Mouse (Mus musculus): ENCODE results near the gene Olfr223.
"Not testable (repeated sequence)": the region's sequence is repeated elsewhere in the genome, so short reads cannot be mapped to it uniquely, and the experiment has no call there.

The Olfr223 gene

GRCm38 (mm10) chr11:59593189-59593588 is at the start of gene Olfr223:
Gene Olfr223, minus strand, starts transcription at chr11:59593289.
- no peak for DNase-seq (ENCODE audit: low spot score)

- DNase-seq (ENCODE audit: low spot score), result no peak
Measured at GRCm38 (mm10) chr11:59642420-59642819, 49.3 kb upstream of the Olfr223 start.

GRCm38 (mm10) chr11:59641227-59641626 is 48.1 kb upstream of the Olfr223 start:
- DNase-seq (ENCODE audit: low spot score), result no peak

- no peak for DNase-seq (ENCODE audit: low spot score)
Measured at GRCm38 (mm10) chr11:59639957-59640643, 47.0 kb upstream of the Olfr223 start.

GRCm38 (mm10) chr11:59636695-59637414 is 43.8 kb upstream of the Olfr223 start:
- DNase-seq (ENCODE audit: low spot score), result no peak

- DNase-seq (ENCODE audit: low spot score), result peak; percentile 31
Measured at GRCm38 (mm10) chr11:59635821-59636694, 43.0 kb upstream of the Olfr223 start.

GRCm38 (mm10) chr11:59635251-59635795 is 42.2 kb upstream of the Olfr223 start:
- DNase-seq (ENCODE audit: low spot score), result no peak

GRCm38 (mm10) chr11:59634001-59634660 is 41.0 kb upstream of the Olfr223 start:
- no peak for DNase-seq (ENCODE audit: low spot score)

GRCm38 (mm10) chr11:59633037-59633436 is 39.9 kb upstream of the Olfr223 start:
- DNase-seq (ENCODE audit: low spot score), result peak; percentile 25

GRCm38 (mm10) chr11:59631980-59632379 is 38.9 kb upstream of the Olfr223 start:
- DNase-seq (ENCODE audit: low spot score), result no peak

- no peak for DNase-seq (ENCODE audit: low spot score)
Measured at GRCm38 (mm10) chr11:59629871-59630270, 36.8 kb upstream of the Olfr223 start.

- DNase-seq (ENCODE audit: low spot score), result no peak
Measured at GRCm38 (mm10) chr11:59628177-59628576, 35.1 kb upstream of the Olfr223 start.

GRCm38 (mm10) chr11:59626192-59626591 is 33.1 kb upstream of the Olfr223 start:
- DNase-seq (ENCODE audit: low spot score), result no peak

GRCm38 (mm10) chr11:59624017-59624630 is 31.0 kb upstream of the Olfr223 start:
- DNase-seq (ENCODE audit: low spot score), result peak; percentile 80

GRCm38 (mm10) chr11:59622214-59622613 is 29.1 kb upstream of the Olfr223 start:
- DNase-seq (ENCODE audit: low spot score), result no peak

GRCm38 (mm10) chr11:59616986-59617385 is 23.9 kb upstream of the Olfr223 start:
- DNase-seq (ENCODE audit: low spot score), result not testable (repeated sequence)

- DNase-seq (ENCODE audit: low spot score), result peak; percentile 49
Measured at GRCm38 (mm10) chr11:59614120-59614519, 21.0 kb upstream of the Olfr223 start.

GRCm38 (mm10) chr11:59611646-59612045 is 18.6 kb upstream of the Olfr223 start:
- DNase-seq (ENCODE audit: low spot score), result no peak

- DNase-seq (ENCODE audit: low spot score), result no peak
Measured at GRCm38 (mm10) chr11:59602287-59602686, 9.2 kb upstream of the Olfr223 start.

- peak; percentile 49 for DNase-seq (ENCODE audit: low spot score)
Measured at GRCm38 (mm10) chr11:59600872-59601271, 7.8 kb upstream of the Olfr223 start.

GRCm38 (mm10) chr11:59599211-59599610 is 6.1 kb upstream of the Olfr223 start:
- DNase-seq (ENCODE audit: low spot score), result no peak
